Mouse (Mus musculus) forebrain, postnatal 0 days (tissue): ENCODE measurements around the gene Zfp853. TPM values are rescaled to one million over a fixed set of nuclear protein-coding genes. Genes with fewer than 3 reads are reported as not detected.

Experiments
- ATAC-seq: fragments of 200-750 bp; cut with Nextera tagmentation; 2 replicates; pipeline ENCODE4 v1.8.0; 2017; ENCODE audit warnings: mild to moderate bottlenecking, moderate library complexity
- DNase-seq: peaks from one replicate; pipeline ENCODE4 v3.0.0-alpha.2; 2015
- H3K27ac ChIP-seq: fragments of 300-500 bp; sonication (generic); 2 replicates; pipeline ENCODE4 v1.5.1; 2014; ENCODE audit warnings: low read depth, mild to moderate bottlenecking, antibody characterized with exemption, low read length, moderate library complexity, mixed read lengths
- H3K27me3 ChIP-seq: fragments of 300-500 bp; sonication (generic); 2 replicates; pipeline ENCODE4 v1.6.1; 2014; ENCODE audit warnings: mild to moderate bottlenecking, low read length, mixed read lengths; ENCODE audit not compliant: insufficient read depth
- H3K36me3 ChIP-seq: fragments of 300-500 bp; sonication (generic); 2 replicates; pipeline ENCODE4 v1.6.1; 2014; ENCODE audit warnings: mild to moderate bottlenecking, moderate library complexity; ENCODE audit not compliant: insufficient read depth
- H3K4me1 ChIP-seq: fragments of 300-500 bp; sonication (generic); 2 replicates; pipeline ENCODE4 v1.6.1; 2014; ENCODE audit warnings: antibody characterized with exemption; ENCODE audit not compliant: insufficient read depth
- H3K4me2 ChIP-seq: fragments of 300-500 bp; sonication (generic); 2 replicates; pipeline ENCODE4 v1.6.1; 2014; ENCODE audit warnings: low read depth, mild to moderate bottlenecking, moderate library complexity
- H3K4me3 ChIP-seq: fragments of 300-500 bp; sonication (generic); 2 replicates; pipeline ENCODE4 v1.5.1; 2014; ENCODE audit warnings: low read depth, low read length, mixed read lengths
- H3K9ac ChIP-seq: fragments of 300-500 bp; sonication (generic); 2 replicates; pipeline ENCODE4 v1.6.1; 2014; ENCODE audit warnings: mild to moderate bottlenecking
- H3K9me3 ChIP-seq: fragments of 300-500 bp; sonication (generic); 2 replicates; pipeline ENCODE4 v1.6.1; 2016; ENCODE audit warnings: low read length
- CTCF ChIP-seq: sonication (generic); IDR thresholded peaks from 2 replicates; pipeline ENCODE4 v1.5.1; 2016; ENCODE audit warnings: antibody characterized with exemption, control low read depth, low read depth
- WGBS: fragments of 180-500 bp; shearing (Covaris S2); extraction: QIAGEN DNeasy Blood & Tissue Kit; methylation state at CpG from one replicate; pipeline ENCODE4 v1.1.7; 2014; 5-methylcytosine and 5-hydroxymethylcytosine counted together
- polyA plus RNA-seq: library from polyadenylated mRNA; unstranded; fragments of >200 nt; fragmentation: Nextera tagmentation; extraction: Ambion mirVana; gene quantifications from 2 replicates; pipeline ENCODE4 v1.2.1, GENCODE M21; 2015
- total RNA-seq: library from RNA; depleted of rRNA; stranded (reverse); fragments of >200 nt; gene quantifications from 2 replicates; pipeline ENCODE4 v1.2.3, GENCODE M21; 2014

Gene Zfp853
- total and polyA plus RNA-seq, 2 experiments from 2014 or later = 0.23 to 16.5 TPM

DNA sequence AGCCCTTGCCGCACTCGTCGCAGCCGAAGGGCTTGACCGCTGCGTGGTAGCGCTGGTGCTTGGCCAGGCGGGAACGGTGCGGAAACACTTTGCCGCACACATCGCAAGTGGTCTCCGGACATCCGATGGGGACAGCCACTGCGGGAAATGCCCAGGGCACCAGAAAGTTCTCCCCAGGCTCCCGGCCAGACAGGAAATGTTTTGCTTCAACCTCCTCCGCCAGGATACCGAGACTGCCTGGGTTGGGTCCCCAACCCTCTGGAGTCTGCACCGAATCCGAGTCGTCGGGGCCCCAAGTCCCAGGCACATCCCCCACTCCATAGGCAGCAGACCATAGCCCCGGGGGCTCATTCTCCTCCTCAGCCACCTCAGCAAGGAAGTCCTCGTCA lies 38.3 kb downstream of the Zfp853 start:
- Histone ChIP-seq H3K27me3 (no peaks in the 10 kb centered on the region; the same call in 1 of the 2 replicates), H3K4me3 (no peak overlapping the region), H3K27ac (no peak overlapping the region), H3K4me2 (no peak overlapping the region), H3K36me3 (peaks cover 60% of the 10 kb centered on the region), H3K9ac (no peak overlapping the region), H3K9me3 (no peaks in the 10 kb centered on the region), H3K4me1 (no peaks in the 10 kb centered on the region)
- no peak for DNase-seq
- no peak for ATAC-seq
- WGBS = 43% methylated on average over 24 of the region's 24 CpGs
- TF ChIP-seq CTCF = no peak

DNA sequence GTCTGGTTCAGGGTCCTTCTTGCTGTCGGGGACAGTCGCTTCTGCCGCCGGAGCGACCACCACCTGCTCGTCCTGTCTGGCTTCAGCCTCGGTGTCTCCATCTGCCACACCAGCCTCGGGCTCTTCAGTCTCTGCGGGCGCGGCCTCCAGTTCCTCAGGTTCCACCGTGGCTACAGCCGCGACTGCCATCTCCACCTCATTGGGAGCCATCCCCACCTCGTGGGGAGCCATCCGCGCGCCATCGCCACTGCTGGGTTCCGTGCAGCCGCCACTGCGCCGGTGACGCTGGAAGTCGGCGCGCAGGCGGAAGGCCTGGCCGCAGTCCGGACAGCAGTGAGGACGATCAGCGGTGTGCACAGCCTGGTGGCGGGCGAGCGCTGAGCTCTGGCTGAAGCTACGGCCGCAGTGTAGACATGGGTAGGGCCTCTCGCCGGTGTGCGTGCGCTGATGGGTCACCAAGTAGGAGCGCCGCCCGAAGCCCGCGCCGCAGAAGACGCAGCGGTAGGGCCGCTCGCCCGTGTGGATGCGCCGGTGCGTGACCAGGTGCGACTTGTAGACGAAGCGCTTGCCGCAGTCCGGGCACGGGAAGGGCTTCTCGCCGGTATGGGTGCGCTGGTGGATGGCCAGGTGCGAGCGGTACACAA lies 38.8 kb downstream of the Zfp853 start:
- Histone ChIP-seq H3K4me3 (no peak overlapping the region), H3K27me3 (no peaks in the 10 kb centered on the region; the same call in 1 of the 2 replicates), H3K36me3 (peaks cover 55% of the 10 kb centered on the region), H3K9ac (0 out of 2 replicates have a peak overlapping the region, but pooled peaks have one; percentile 22), H3K9me3 (no peaks in the 10 kb centered on the region), H3K4me2 (no peak overlapping the region; the same call in 1 of the 2 replicates), H3K27ac (no peak overlapping the region), H3K4me1 (no peaks in the 10 kb centered on the region)
- TF ChIP-seq CTCF = no peak
- peak; percentile 56 for DNase-seq
- WGBS = 34% methylated on average over 66 of the region's 66 CpGs
- ATAC-seq = no peak

DNA sequence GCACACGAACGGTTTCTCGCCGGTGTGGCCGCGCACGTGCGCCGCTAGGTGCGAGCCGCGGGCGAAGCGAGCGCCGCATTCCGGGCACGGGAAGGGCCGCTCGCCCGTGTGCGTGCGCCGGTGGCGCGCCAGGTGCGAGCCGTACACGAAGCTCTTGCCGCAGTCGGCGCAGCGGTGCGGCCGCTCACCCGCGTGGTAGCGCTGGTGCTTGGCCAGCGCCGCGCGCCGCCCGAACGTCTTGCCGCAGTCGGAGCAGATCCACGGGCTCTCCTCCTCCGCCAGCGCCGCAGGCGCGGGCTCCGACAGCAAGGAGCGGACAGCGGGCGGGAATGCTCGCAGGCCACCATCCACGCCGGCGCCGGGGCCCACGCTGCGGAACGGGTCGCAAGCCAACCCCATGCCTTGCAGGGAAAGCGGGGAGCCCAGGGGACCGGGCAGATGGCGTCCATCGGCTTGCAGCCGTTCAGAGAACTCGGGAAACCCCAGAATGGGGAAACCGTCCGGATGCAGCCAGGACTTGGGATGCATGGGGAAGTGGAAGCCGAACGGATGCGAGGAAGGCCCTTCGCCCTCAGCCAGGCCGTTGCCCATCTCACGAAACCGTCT lies 39.4 kb downstream of the Zfp853 start:
- Histone ChIP-seq H3K4me1 (no peaks in the 10 kb centered on the region), H3K9ac (peak overlapping the region; percentile 22), H3K4me2 (peak overlapping the region; percentile 48), H3K27ac (no peak overlapping the region), H3K4me3 (peak overlapping the region; percentile 28), H3K27me3 (no peaks in the 10 kb centered on the region; the same call in 1 of the 2 replicates), H3K36me3 (peaks cover 53% of the 10 kb centered on the region), H3K9me3 (no peaks in the 10 kb centered on the region)
- TF ChIP-seq CTCF = no peak
- DNase-seq (peak; percentile 74), ATAC-seq (peak; percentile 42)
- WGBS = 11% methylated on average over 81 of the region's 81 CpGs

DNA sequence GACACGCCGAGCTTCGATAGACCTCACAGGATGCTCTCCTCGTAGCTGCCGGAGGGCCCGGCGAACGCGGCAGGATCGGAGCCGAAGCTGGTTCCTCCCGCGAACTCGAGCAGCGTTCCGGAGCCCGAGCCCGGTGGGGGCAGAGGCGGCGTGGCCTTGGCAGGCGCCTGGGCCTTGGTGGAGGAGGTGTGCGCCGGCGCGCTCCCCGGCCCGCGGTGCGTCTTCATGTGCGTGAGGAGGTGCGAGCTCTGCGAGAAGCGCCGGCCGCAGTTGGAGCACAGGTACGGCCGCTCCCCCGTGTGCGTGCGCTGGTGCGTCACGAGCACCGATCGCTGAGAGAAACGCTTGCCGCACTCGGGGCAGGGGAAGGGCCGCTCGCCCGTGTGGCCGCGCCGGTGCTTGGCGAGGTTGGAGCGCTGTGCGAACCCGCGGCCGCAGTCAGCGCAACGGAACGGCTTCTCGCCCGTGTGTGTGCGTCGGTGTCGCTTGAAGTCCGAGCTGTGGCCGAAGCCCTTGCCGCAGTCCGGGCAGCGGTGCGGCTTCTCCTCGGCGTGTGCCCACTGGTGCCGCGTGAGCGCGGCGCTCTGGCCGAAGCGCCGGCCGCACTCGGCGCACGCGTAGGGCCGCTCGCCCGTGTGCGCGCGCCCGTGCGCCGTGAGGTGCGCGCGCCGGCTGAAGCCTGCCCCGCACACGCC lies 40.1 kb downstream of the Zfp853 start:
- ATAC-seq (peak; percentile 38), DNase-seq (peak; percentile 59)
- Histone ChIP-seq H3K36me3 (peaks cover 58% of the 10 kb centered on the region), H3K4me2 (peak overlapping the region; percentile 48), H3K9ac (peak overlapping the region; percentile 18; the same call in 1 of the 2 replicates), H3K27me3 (no peaks in the 10 kb centered on the region; the same call in 1 of the 2 replicates), H3K27ac (no peak overlapping the region), H3K9me3 (no peaks in the 10 kb centered on the region), H3K4me1 (no peaks in the 10 kb centered on the region), H3K4me3 (peak overlapping the region; percentile 28)
- WGBS = 12% methylated on average over 94 of the region's 103 CpGs
- TF ChIP-seq CTCF = no peak

DNA sequence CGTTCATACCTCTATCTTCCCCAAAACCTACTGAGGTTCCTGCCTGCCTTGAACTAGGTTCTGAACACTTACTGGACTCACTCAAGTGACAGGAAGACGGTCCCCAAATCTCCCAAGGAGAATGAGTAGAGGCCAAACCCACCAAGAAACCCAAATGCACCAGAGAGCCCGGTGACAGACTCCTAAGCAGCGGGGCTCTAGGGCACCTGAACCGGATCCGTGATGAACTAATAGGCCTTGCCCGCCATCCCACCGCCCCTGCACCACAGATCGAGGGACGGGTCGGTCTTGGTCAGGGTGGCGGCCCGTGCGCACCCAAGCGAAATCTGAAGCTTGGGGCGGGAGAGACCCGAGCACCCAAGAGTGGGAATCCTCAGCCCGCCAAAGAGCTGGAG lies 40.6 kb downstream of the Zfp853 start:
- no peak for TF ChIP-seq CTCF
- Histone ChIP-seq H3K9ac (0 out of 2 replicates have a peak overlapping the region, but pooled peaks have one; percentile 18), H3K4me3 (peak overlapping the region; percentile 28; the same call in 1 of the 2 replicates), H3K27ac (no peak overlapping the region), H3K36me3 (peaks cover 64% of the 10 kb centered on the region), H3K27me3 (no peaks in the 10 kb centered on the region; the same call in 1 of the 2 replicates), H3K9me3 (no peaks in the 10 kb centered on the region), H3K4me2 (0 out of 2 replicates have a peak overlapping the region, but pooled peaks have one; percentile 48), H3K4me1 (no peaks in the 10 kb centered on the region)
- ATAC-seq (no peak), DNase-seq (no peak)
- WGBS = 58% methylated on average over 18 of the region's 18 CpGs

DNA sequence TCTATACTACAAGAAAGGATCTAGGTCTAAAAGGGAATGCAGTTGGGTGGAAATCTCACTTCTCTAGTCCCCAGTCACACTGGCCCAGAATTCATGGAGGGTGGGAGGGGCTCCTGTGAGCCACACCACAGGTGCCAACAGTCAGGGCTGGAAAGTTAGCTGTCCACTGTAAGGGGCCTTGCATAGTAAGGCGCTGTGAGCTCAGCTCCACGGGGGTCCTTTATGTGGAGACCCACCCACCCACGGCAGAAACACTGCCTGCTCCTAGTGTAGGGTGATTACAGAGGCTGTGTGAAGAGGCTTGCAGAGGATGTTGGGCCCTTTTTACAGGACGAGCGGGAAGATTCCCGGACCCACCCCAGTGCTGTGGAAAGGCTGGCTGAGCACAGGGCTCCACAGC lies 41.4 kb downstream of the Zfp853 start:
- Histone ChIP-seq H3K9me3 (no peaks in the 10 kb centered on the region), H3K27ac (no peak overlapping the region), H3K4me1 (no peaks in the 10 kb centered on the region), H3K36me3 (peaks cover 71% of the 10 kb centered on the region), H3K4me3 (no peak overlapping the region), H3K27me3 (no peaks in the 10 kb centered on the region; the same call in 1 of the 2 replicates), H3K9ac (no peak overlapping the region), H3K4me2 (no peak overlapping the region)
- no peak for TF ChIP-seq CTCF
- WGBS = 58% methylated on average over 6 of the region's 6 CpGs
- ATAC-seq (no peak), DNase-seq (no peak)
